Mouse (Mus musculus) spleen, adult 2 months (tissue): ENCODE measurements around the gene Serpina3i. TPM values are rescaled to one million over a fixed set of nuclear protein-coding genes. Genes with fewer than 3 reads are reported as not detected.

Source experiments
- DNase-seq, 2 experiments: peaks; one replicate each; pipeline versions ENCODE4 v3.0.0 to v3.0.0-alpha.2; 2012 to 2021; ENCODE audit warnings: low spot score in 2 of 2, low read depth in 1 of 2
- H3K27ac ChIP-seq: fragments of 200-500 bp; 2 replicates; pipeline ENCODE4 v1.5.1; 2012; ENCODE audit warnings: low read length, inconsistent platforms; ENCODE audit not compliant: insufficient read depth
- H3K27me3 ChIP-seq: fragments of 200-500 bp; 2 replicates; pipeline ENCODE4 v1.6.1; 2012; ENCODE audit warnings: mild to moderate bottlenecking, moderate library complexity, low read length, inconsistent platforms; ENCODE audit not compliant: control insufficient read depth, insufficient read depth
- H3K36me3 ChIP-seq: fragments of 200-500 bp; 2 replicates; pipeline ENCODE4 v1.6.1; 2012; ENCODE audit warnings: mild to moderate bottlenecking, low read length, inconsistent platforms; ENCODE audit not compliant: control insufficient read depth, insufficient read depth
- H3K4me1 ChIP-seq: fragments of 200-500 bp; 2 replicates; pipeline ENCODE4 v1.6.1; 2011; ENCODE audit warnings: inconsistent platforms; ENCODE audit not compliant: control insufficient read depth, insufficient read depth, insufficient read length
- H3K4me3 ChIP-seq: fragments of 200-500 bp; 2 replicates; pipeline ENCODE4 v1.5.1; 2011; ENCODE audit warnings: mild to moderate bottlenecking, inconsistent platforms; ENCODE audit not compliant: insufficient read depth, insufficient read length; ENCODE audit errors: extremely low read depth
- CTCF ChIP-seq: fragments of 200-500 bp; IDR thresholded peaks from 2 replicates; pipeline ENCODE4 v1.5.1; 2011; ENCODE audit warnings: mild to moderate bottlenecking, inconsistent platforms; ENCODE audit not compliant: insufficient read depth, insufficient read length, insufficient replicate concordance; ENCODE audit errors: extremely low read depth
- POLR2A ChIP-seq: fragments of 200-500 bp; IDR thresholded peaks from 2 replicates; pipeline ENCODE4 v1.6.1; 2011; ENCODE audit warnings: low read depth, low read length, inconsistent platforms
- WGBS: fragments of 180-500 bp; shearing (Covaris S2); methylation state at CpG from one replicate; pipeline ENCODE4 v1.1.7; 2018; 5-methylcytosine and 5-hydroxymethylcytosine counted together
- polyA plus RNA-seq: library from polyadenylated mRNA; depleted of rRNA; stranded (reverse); fragments of >200 nt; gene quantifications from 2 replicates; pipeline ENCODE4 v1.2.3, GENCODE M21; 2012; rRNA removed

Serpina3i gene
- polyA plus RNA-seq = 0.45 and 0.76 TPM in 2 replicates

DNA sequence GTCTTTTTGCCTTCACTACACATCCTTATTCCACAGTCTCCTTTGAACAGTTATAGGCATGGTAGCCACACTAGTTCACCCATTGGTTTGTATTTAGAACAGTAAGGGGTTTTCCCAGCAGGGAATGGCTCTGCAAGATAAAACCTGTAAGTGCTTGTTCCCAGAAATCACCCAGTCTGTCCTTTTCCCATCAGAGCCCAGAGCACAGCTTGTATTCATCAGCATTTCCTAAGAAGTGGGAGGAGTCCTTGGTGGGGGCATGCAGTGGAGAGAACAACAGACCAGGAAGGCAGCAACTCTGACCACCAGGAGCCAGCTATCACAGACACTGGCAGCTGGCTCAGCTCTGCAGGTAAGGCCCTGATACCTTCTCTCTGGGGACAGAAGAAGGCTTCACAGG is at the start of gene Serpina3i:
TSS of gene Serpina3i (plus strand) at position 260 of the 400 bp plus-strand sequence.
- Histone ChIP-seq H3K27me3 (no peaks in the 10 kb centered on the region), H3K4me3 (no peak within 1 kb of the TSS), H3K4me1 (no peaks in the 10 kb centered on the region; the same call in 1 of the 2 replicates), H3K27ac (no peak within 1 kb of the TSS), H3K36me3 (no peaks in the 10 kb centered on the region)
- no peak for DNase-seq
- TF ChIP-seq CTCF (no peak), POLR2A (no peak)

DNA sequence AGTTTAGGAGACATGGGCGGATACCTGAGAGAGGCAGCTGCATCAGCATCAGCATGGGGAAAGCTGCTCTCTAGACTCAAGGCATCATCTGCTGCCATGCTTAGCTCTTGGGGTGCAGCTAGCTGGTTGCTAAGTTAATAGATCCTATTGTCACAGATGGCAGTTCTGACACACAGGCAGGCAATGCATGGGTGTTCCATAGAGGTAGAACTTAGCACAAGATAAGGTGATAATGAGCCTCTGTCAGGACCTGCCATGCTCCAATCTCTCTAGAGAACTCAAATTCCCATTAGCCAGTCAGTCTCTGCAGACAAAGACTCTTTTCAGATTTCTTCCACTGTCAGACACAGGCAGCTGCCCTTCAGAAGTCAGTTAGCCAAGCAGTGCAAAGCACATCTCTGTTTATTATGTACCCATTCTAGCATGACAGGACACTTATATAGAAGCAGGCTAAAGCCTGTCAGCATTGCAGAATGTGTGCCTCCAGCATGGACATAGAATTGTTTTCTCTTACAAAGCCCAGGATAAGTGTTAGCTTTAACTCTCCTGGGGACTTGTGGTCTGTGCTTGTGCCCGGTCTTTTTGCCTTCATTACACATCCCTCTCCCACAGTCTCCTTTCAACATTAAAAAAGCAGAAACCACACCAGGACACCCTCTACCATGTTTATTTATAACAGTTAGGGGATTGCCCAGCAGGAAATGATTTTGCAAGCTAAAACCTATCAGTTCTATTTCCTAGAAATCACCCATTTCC is 49.1 kb upstream of the Serpina3i start:
- Histone ChIP-seq H3K4me1 (peaks cover 12% of the 10 kb centered on the region; the same call in 1 of the 2 replicates), H3K36me3 (no peaks in the 10 kb centered on the region), H3K27me3 (no peaks in the 10 kb centered on the region), H3K27ac (no peak overlapping the region), H3K4me3 (no peak overlapping the region)
- 46% methylated on average over 2 of the region's 2 CpGs for WGBS
- DNase-seq = no peak
- TF ChIP-seq CTCF = no peak
- no peak for TF ChIP-seq POLR2A

DNA sequence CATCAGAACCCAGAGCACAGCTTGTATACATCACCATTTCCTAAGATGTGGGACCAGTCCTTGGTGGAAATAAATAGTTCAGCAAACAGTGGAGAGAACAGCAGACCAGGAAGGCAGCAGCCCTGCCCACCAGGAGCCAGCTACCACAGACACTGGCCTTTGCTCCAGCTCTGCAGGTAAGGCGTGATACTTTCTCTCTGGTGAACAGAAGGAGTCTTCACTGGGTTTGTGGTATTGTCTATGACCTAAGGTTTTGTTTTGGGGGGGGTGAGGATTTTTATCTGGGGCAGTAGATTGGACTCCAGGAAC is 48.5 kb upstream of the Serpina3i start, which contains the start of gene Serpina3f:
TSS of gene Serpina3f (plus strand) at position 100 of the 309 bp plus-strand sequence.
- peaks cover 12% of the 10 kb centered on the region; the same call in 1 of the 2 replicates for H3K4me1 ChIP-seq
- TF ChIP-seq POLR2A = no peak
- no peak for TF ChIP-seq CTCF
- H3K36me3 ChIP-seq = no peaks in the 10 kb centered on the region
- no peak within 1 kb of the TSS for H3K27ac ChIP-seq
- H3K27me3 ChIP-seq = no peaks in the 10 kb centered on the region
- WGBS = 48% methylated on average over 1 of the region's 1 CpGs
- no peak for DNase-seq
- H3K4me3 ChIP-seq = 0 out of 2 replicates have a peak within 1 kb of the TSS, but pooled peaks have one; percentile 2

DNA sequence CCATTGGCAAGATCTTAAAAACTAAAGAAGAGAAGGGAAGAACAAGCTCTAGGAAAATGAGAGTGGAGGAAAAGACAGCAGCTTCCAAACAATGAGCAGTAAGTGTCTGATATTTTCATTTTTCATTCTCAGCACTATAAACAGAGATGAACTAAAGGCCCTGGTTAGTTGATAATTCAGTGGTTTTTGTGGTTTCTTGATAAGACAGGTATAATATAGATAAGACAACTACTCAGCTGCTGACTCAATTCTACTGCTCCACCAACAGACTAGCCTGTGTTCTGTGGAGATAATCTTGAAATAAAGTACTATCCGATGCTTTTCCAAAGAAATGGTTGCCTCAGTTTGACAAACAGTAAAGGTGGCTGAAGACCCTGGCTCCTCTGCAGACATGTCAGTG is 47.7 kb upstream of the Serpina3i start:
- 68% methylated on average over 1 of the region's 1 CpGs for WGBS
- Histone ChIP-seq H3K27me3 (no peaks in the 10 kb centered on the region), H3K27ac (no peak overlapping the region), H3K4me3 (no peak overlapping the region), H3K36me3 (no peaks in the 10 kb centered on the region), H3K4me1 (peaks cover 11% of the 10 kb centered on the region; the same call in 1 of the 2 replicates)
- TF ChIP-seq CTCF (no peak), POLR2A (no peak)
- no peak for DNase-seq

DNA sequence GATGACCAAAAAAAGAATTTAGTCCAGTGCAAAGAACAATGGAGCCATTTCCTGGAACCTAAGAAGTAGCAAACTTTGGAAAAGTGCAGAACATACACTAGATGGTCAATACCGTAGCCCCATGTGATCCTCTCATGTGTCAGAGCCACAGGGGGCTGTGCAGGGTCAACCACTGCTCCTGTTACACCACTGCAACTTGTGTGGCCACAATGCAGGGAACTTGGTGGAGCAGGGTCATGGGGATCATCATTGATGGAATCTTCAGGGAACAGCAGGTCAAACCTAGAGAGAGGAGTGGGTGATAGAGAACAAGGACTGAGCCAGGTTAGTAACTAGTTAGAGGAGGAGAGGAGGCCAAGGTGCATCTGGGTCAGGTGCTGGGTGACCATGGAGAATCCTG is 41.3 kb upstream of the Serpina3i start:
- H3K4me3 ChIP-seq = no peak overlapping the region
- H3K36me3 ChIP-seq = no peaks in the 10 kb centered on the region
- H3K27me3 ChIP-seq = no peaks in the 10 kb centered on the region
- H3K27ac ChIP-seq = no peak overlapping the region
- DNase-seq = no peak
- 92% methylated on average over 1 of the region's 1 CpGs for WGBS
- H3K4me1 ChIP-seq = peaks cover 2% of the 10 kb centered on the region; the same call in 1 of the 2 replicates
- TF ChIP-seq POLR2A = no peak
- TF ChIP-seq CTCF = no peak

DNA sequence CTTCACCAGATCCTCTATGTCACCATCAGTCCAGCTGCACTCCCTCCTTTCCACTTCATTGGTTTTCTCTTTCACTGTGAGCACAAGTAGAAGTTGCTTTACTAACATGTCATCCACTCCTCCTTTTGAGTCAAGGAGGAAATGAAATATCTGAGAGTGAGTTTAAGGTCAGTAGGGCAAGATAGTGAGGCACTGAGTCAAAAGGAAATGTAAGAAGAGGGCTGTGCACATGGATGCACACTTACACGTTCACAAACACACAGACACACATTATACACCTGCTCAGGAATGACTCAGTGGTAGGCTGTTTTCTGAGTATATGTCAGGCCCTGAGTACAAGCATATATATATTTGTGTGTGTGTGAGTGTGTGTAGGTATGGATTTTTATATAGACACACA is 39.2 kb upstream of the Serpina3i start:
- 27% methylated on average over 1 of the region's 1 CpGs for WGBS
- Histone ChIP-seq H3K4me3 (no peak overlapping the region), H3K27ac (no peak overlapping the region), H3K4me1 (peaks cover 2% of the 10 kb centered on the region; the same call in 1 of the 2 replicates), H3K36me3 (no peaks in the 10 kb centered on the region), H3K27me3 (no peaks in the 10 kb centered on the region)
- no peak for TF ChIP-seq POLR2A
- TF ChIP-seq CTCF = no peak
- no peak for DNase-seq
